Comparison of ENCODE assay signal across 8 mouse cellular contexts in genomic region chr6:144181083-144181866, GRCm38 (mm10).
DNase-seq lines count a peak whose midpoint lies in the region; ATAC-seq and TF ChIP-seq lines count a peak whose summit lies in the region.

No protein-coding gene starts in this region.

- no peaks in the 10 kb centered on the region for H3K36me3 ChIP-seq in heart, embryonic 13.5 days
- no peaks in the 10 kb centered on the region for H3K36me3 ChIP-seq in midbrain, postnatal 0 days (ENCODE audit: insufficient read depth, low read length)

- H3K4me2 ChIP-seq in heart, embryonic 13.5 days = peak overlapping the region; percentile 54
- H3K4me2 ChIP-seq in midbrain, postnatal 0 days (ENCODE audit: low read depth, low read length, poor library complexity, severe bottlenecking) = peak overlapping the region; percentile 41

- ATAC-seq in frontal cortex, adult (ENCODE audit: low TSS enrichment) = peak; percentile 72
- no peak for ATAC-seq in heart, embryonic 13.5 days (ENCODE audit: extremely low read depth, insufficient number of reproducible peaks, low FRiP score, low TSS enrichment)
- ATAC-seq in midbrain, postnatal 0 days (ENCODE audit: low FRiP score) = no peak
- ATAC-seq in erythroblast, adult 5-6 weeks (replicated peaks; ENCODE audit: low FRiP score, poor library complexity, severe bottlenecking) = no peak

- peak overlapping the region; percentile 62 for H3K27ac ChIP-seq in heart, embryonic 13.5 days (replicated peaks)
- peak overlapping the region; percentile 60 for H3K27ac ChIP-seq in midbrain, postnatal 0 days (ENCODE audit: low read depth, low read length)

- 56% methylated on average over 12 of the region's 12 CpGs for whole genome bisulfite sequencing in heart, embryonic 13.5 days
- 32% methylated on average over 12 of the region's 12 CpGs for WGBS in midbrain, postnatal 0 days

- peak overlapping the region; percentile 60 for H3K9ac ChIP-seq in heart, embryonic 13.5 days
- peak overlapping the region; percentile 36; the same call in 1 of the 2 replicates for H3K9ac ChIP-seq in midbrain, postnatal 0 days (replicated peaks; ENCODE audit: low read length, poor library complexity, severe bottlenecking)

- peaks cover 10% of the 10 kb centered on the region; the same call in 1 of the 2 replicates for H3K4me1 ChIP-seq in heart, embryonic 13.5 days
- no peaks in the 10 kb centered on the region; the same call in 1 of the 2 replicates for H3K4me1 ChIP-seq in midbrain, postnatal 0 days (ENCODE audit: insufficient read depth, low read length)

- no peak for TF ChIP-seq CTCF in midbrain, postnatal 0 days (IDR thresholded peaks at IDR 0.05)

- H3K4me3 ChIP-seq in heart, embryonic 13.5 days = peak overlapping the region; percentile 35
- peak overlapping the region; percentile 30 for H3K4me3 ChIP-seq in midbrain, postnatal 0 days (ENCODE audit: low read depth, low read length)

- H3K9me3 ChIP-seq in heart, embryonic 13.5 days = no peaks in the 10 kb centered on the region
- H3K9me3 ChIP-seq in midbrain, postnatal 0 days (ENCODE audit: low read length) = no peaks in the 10 kb centered on the region

- no peak for DNase-seq in frontal cortex, postnatal 10 days (ENCODE audit: low spot score in 2 of 2)
- peak; percentile 53 to 57 for DNase-seq in cerebellum, postnatal 25 days
- DNase-seq in kidney, postnatal 36 days = peak; percentile 6 to 21
- peak; percentile 38 for DNase-seq in midbrain, postnatal 0 days (ENCODE audit: low spot score)
- no peak for DNase-seq in adrenal gland, postnatal 25 days

- H3K27me3 ChIP-seq in heart, embryonic 13.5 days (replicated peaks) = no peaks in the 10 kb centered on the region
- H3K27me3 ChIP-seq in midbrain, postnatal 0 days (ENCODE audit: insufficient read depth, low read length) = no peaks in the 10 kb centered on the region

Comparison
In these comparisons a context has a peak if more than half of its experiments do, and no peak if none do; other contexts are left out.
1. DNase-seq: peak in cerebellum, postnatal 25 days (2 of 2), kidney, postnatal 36 days (2 of 2) and midbrain, postnatal 0 days (single experiment); none in frontal cortex, postnatal 10 days (0 of 2) and adrenal gland, postnatal 25 days (single experiment).